Mouse (Mus musculus): ENCODE data around the gene Cdc7. TPM values are rescaled to one million over a fixed set of nuclear protein-coding genes. Genes with fewer than 3 reads are reported as not detected.

The Cdc7 gene
- polyA plus RNA-seq, 1 experiment from 2014 or later, result 47.5 TPM

- no peak overlapping the region for H3K4me3 ChIP-seq (replicated peaks)
- 0 out of 2 replicates have a peak, but pooled peaks have one; percentile 65 for ATAC-seq (ENCODE audit: low FRiP score)
- H3K9ac ChIP-seq (replicated peaks), result no peak overlapping the region
- H3K27me3 ChIP-seq (replicated peaks), result peaks cover 2% of the 10 kb centered on the region; the same call in 1 of the 2 replicates
- no peak overlapping the region for H3K27ac ChIP-seq (replicated peaks)
- peaks cover 8% of the 10 kb centered on the region for H3K4me1 ChIP-seq
- no peaks in the 10 kb centered on the region for H3K9me3 ChIP-seq (replicated peaks)
- H3K4me2 ChIP-seq, result no peak overlapping the region
- no peaks in the 10 kb centered on the region for H3K36me3 ChIP-seq
- 48% methylated on average over 5 of the region's 5 CpGs for WGBS
Observed at GRCm38 (mm10) chr5:106995886-106996538, 31.9 kb downstream of the Cdc7 start.

- no peak overlapping the region for H3K27ac ChIP-seq (replicated peaks)
- no peak overlapping the region for H3K4me3 ChIP-seq (replicated peaks)
- H3K4me2 ChIP-seq, result no peak overlapping the region
- ATAC-seq (ENCODE audit: low FRiP score), result no peak
- 75% methylated on average over 7 of the region's 7 CpGs for WGBS
- no peak overlapping the region for H3K9ac ChIP-seq (replicated peaks)
- H3K9me3 ChIP-seq (replicated peaks), result no peaks in the 10 kb centered on the region
- peaks cover 2% of the 10 kb centered on the region; the same call in 1 of the 2 replicates for H3K27me3 ChIP-seq (replicated peaks)
- no peaks in the 10 kb centered on the region for H3K36me3 ChIP-seq
- H3K4me1 ChIP-seq, result peaks cover 9% of the 10 kb centered on the region
Observed at GRCm38 (mm10) chr5:106996539-106997244, 32.6 kb downstream of the Cdc7 start.

GRCm38 (mm10) chr5:107001396-107002090 lies 37.4 kb downstream of the Cdc7 start:
- ATAC-seq (ENCODE audit: low FRiP score), result no peak
- H3K27ac ChIP-seq (replicated peaks), result no peak overlapping the region

GRCm38 (mm10) chr5:107002091-107002416 lies 37.9 kb downstream of the Cdc7 start:
- ATAC-seq (ENCODE audit: low FRiP score), result no peak
- Histone ChIP-seq H3K4me2 (no peak overlapping the region), H3K9ac (replicated peaks) (no peak overlapping the region), H3K4me3 (replicated peaks) (no peak overlapping the region), H3K4me1 (peaks cover 6% of the 10 kb centered on the region; the same call in 1 of the 2 replicates), H3K9me3 (replicated peaks) (no peaks in the 10 kb centered on the region), H3K36me3 (no peaks in the 10 kb centered on the region), H3K27ac (replicated peaks) (no peak overlapping the region), H3K27me3 (replicated peaks) (no peaks in the 10 kb centered on the region)
- WGBS, result 47% methylated on average over 5 of the region's 5 CpGs

More at GRCm38 (mm10) chr5:107001396-107002090, 37.4 kb downstream of the Cdc7 start:
- Histone ChIP-seq H3K36me3 (no peaks in the 10 kb centered on the region), H3K4me3 (replicated peaks) (no peak overlapping the region), H3K4me1 (peaks cover 6% of the 10 kb centered on the region), H3K9ac (replicated peaks) (no peak overlapping the region), H3K9me3 (replicated peaks) (no peaks in the 10 kb centered on the region), H3K27me3 (replicated peaks) (no peaks in the 10 kb centered on the region), H3K4me2 (no peak overlapping the region)
- 50% methylated on average over 11 of the region's 11 CpGs for WGBS

- Histone ChIP-seq H3K9ac (replicated peaks) (no peak overlapping the region), H3K27me3 (replicated peaks) (no peaks in the 10 kb centered on the region), H3K4me3 (replicated peaks) (no peak overlapping the region), H3K27ac (replicated peaks) (no peak overlapping the region), H3K9me3 (replicated peaks) (no peaks in the 10 kb centered on the region), H3K4me1 (peaks cover 2% of the 10 kb centered on the region; the same call in 1 of the 2 replicates), H3K36me3 (no peaks in the 10 kb centered on the region), H3K4me2 (no peak overlapping the region)
- 95% methylated on average over 3 of the region's 3 CpGs for WGBS
- ATAC-seq (ENCODE audit: low FRiP score), result no peak
Observed at GRCm38 (mm10) chr5:107009721-107010120, 45.6 kb downstream of the Cdc7 start.

- Histone ChIP-seq H3K27me3 (replicated peaks) (no peaks in the 10 kb centered on the region), H3K4me2 (no peak overlapping the region), H3K36me3 (no peaks in the 10 kb centered on the region), H3K9me3 (replicated peaks) (no peaks in the 10 kb centered on the region), H3K4me1 (peaks cover 2% of the 10 kb centered on the region; the same call in 1 of the 2 replicates), H3K9ac (replicated peaks) (no peak overlapping the region), H3K4me3 (replicated peaks) (no peak overlapping the region), H3K27ac (replicated peaks) (no peak overlapping the region)
- ATAC-seq (ENCODE audit: low FRiP score), result no peak
- WGBS, result 80% methylated on average over 3 of the region's 3 CpGs
Observed at GRCm38 (mm10) chr5:107010300-107010699, 46.2 kb downstream of the Cdc7 start.

- H3K9ac ChIP-seq (replicated peaks), result no peak overlapping the region
- no peaks in the 10 kb centered on the region for H3K36me3 ChIP-seq
- H3K27ac ChIP-seq (replicated peaks), result no peak overlapping the region
- H3K27me3 ChIP-seq (replicated peaks), result no peaks in the 10 kb centered on the region
- WGBS, result 73% methylated on average over 7 of the region's 7 CpGs
- no peak overlapping the region for H3K4me3 ChIP-seq (replicated peaks)
- no peaks in the 10 kb centered on the region for H3K9me3 ChIP-seq (replicated peaks)
- peaks cover 2% of the 10 kb centered on the region; the same call in 1 of the 2 replicates for H3K4me1 ChIP-seq
- no peak overlapping the region for H3K4me2 ChIP-seq
- ATAC-seq (ENCODE audit: low FRiP score), result no peak
Observed at GRCm38 (mm10) chr5:107011316-107012029, 47.4 kb downstream of the Cdc7 start.

GRCm38 (mm10) chr5:107012030-107012715 lies 48.1 kb downstream of the Cdc7 start:
- no peak overlapping the region for H3K9ac ChIP-seq (replicated peaks)
- WGBS, result 59% methylated on average over 11 of the region's 11 CpGs
- no peak for ATAC-seq (ENCODE audit: low FRiP score)

GRCm38 (mm10) chr5:107013393-107013792 lies 49.3 kb downstream of the Cdc7 start:
- Histone ChIP-seq H3K36me3 (no peaks in the 10 kb centered on the region), H3K27ac (replicated peaks) (no peak overlapping the region), H3K4me1 (peaks cover 2% of the 10 kb centered on the region; the same call in 1 of the 2 replicates), H3K4me3 (replicated peaks) (no peak overlapping the region), H3K4me2 (no peak overlapping the region), H3K9me3 (replicated peaks) (no peaks in the 10 kb centered on the region), H3K9ac (replicated peaks) (no peak overlapping the region), H3K27me3 (replicated peaks) (no peaks in the 10 kb centered on the region)
- no peak for ATAC-seq (ENCODE audit: low FRiP score)
- 70% methylated on average over 2 of the region's 2 CpGs for WGBS

More at GRCm38 (mm10) chr5:107012030-107012715, 48.1 kb downstream of the Cdc7 start:
- H3K9me3 ChIP-seq (replicated peaks), result no peaks in the 10 kb centered on the region
- H3K4me3 ChIP-seq (replicated peaks), result no peak overlapping the region
- H3K4me2 ChIP-seq, result no peak overlapping the region
- no peaks in the 10 kb centered on the region for H3K36me3 ChIP-seq
- H3K27ac ChIP-seq (replicated peaks), result no peak overlapping the region
- H3K4me1 ChIP-seq, result peaks cover 2% of the 10 kb centered on the region; the same call in 1 of the 2 replicates
- no peaks in the 10 kb centered on the region for H3K27me3 ChIP-seq (replicated peaks)

- H3K9ac ChIP-seq (replicated peaks), result no peak overlapping the region
- peaks cover 2% of the 10 kb centered on the region; the same call in 1 of the 2 replicates for H3K4me1 ChIP-seq
- H3K36me3 ChIP-seq, result no peaks in the 10 kb centered on the region
- no peak overlapping the region for H3K4me3 ChIP-seq (replicated peaks)
- H3K4me2 ChIP-seq, result no peak overlapping the region
- no peaks in the 10 kb centered on the region for H3K9me3 ChIP-seq (replicated peaks)
- no peak overlapping the region for H3K27ac ChIP-seq (replicated peaks)
- no peaks in the 10 kb centered on the region for H3K27me3 ChIP-seq (replicated peaks)
- ATAC-seq (ENCODE audit: low FRiP score), result no peak
- WGBS, result 93% methylated on average over 7 of the region's 7 CpGs
Observed at GRCm38 (mm10) chr5:107014146-107014545, 50.0 kb downstream of the Cdc7 start.

GRCm38 (mm10) chr5:107015046-107015421 lies 50.9 kb downstream of the Cdc7 start:
- Histone ChIP-seq H3K27me3 (replicated peaks) (no peaks in the 10 kb centered on the region), H3K27ac (replicated peaks) (no peak overlapping the region), H3K4me1 (peaks cover 2% of the 10 kb centered on the region; the same call in 1 of the 2 replicates), H3K36me3 (no peaks in the 10 kb centered on the region), H3K9ac (replicated peaks) (no peak overlapping the region), H3K4me2 (no peak overlapping the region), H3K4me3 (replicated peaks) (no peak overlapping the region), H3K9me3 (replicated peaks) (no peaks in the 10 kb centered on the region)
- 88% methylated on average over 2 of the region's 2 CpGs for whole genome bisulfite sequencing
- no peak for ATAC-seq (ENCODE audit: low FRiP score)

All from neural tube, embryonic 15.5 days (tissue).